Mouse (Mus musculus) erythroblast, embryonic 14.5 days (primary cell): ENCODE results near the gene Agap1.

ENCODE experiments used
- GATA1 ChIP-seq: IDR thresholded peaks from 2 replicates; pipeline ENCODE4 v1.6.1; 2012; ENCODE audit warnings: low read length, inconsistent platforms, mixed read lengths
- TAL1 ChIP-seq: IDR thresholded peaks from 3 replicates; pipeline ENCODE4 v1.6.1; 2012; ENCODE audit warnings: low read length, inconsistent platforms, mixed read lengths

- TF ChIP-seq GATA1: no peak
- no peak for TF ChIP-seq TAL1
Observed at GRCm38 (mm10) chr1:89844064-89844463, 389.5 kb downstream of the Agap1 start.
